Mouse (Mus musculus) E14TG2a.4 (cell line): ENCODE results near the gene Ifrd2.

ENCODE experiments used
- CTCF ChIP-seq: conservative IDR thresholded peaks from 2 replicates; pipeline ENCODE4 v1.5.1; 2014; ENCODE audit warnings: low read length
- POU5F1 ChIP-seq: IDR thresholded peaks from 2 replicates; pipeline ENCODE4 v1.6.1; 2014; ENCODE audit warnings: low read length, borderline replicate concordance

DNA sequence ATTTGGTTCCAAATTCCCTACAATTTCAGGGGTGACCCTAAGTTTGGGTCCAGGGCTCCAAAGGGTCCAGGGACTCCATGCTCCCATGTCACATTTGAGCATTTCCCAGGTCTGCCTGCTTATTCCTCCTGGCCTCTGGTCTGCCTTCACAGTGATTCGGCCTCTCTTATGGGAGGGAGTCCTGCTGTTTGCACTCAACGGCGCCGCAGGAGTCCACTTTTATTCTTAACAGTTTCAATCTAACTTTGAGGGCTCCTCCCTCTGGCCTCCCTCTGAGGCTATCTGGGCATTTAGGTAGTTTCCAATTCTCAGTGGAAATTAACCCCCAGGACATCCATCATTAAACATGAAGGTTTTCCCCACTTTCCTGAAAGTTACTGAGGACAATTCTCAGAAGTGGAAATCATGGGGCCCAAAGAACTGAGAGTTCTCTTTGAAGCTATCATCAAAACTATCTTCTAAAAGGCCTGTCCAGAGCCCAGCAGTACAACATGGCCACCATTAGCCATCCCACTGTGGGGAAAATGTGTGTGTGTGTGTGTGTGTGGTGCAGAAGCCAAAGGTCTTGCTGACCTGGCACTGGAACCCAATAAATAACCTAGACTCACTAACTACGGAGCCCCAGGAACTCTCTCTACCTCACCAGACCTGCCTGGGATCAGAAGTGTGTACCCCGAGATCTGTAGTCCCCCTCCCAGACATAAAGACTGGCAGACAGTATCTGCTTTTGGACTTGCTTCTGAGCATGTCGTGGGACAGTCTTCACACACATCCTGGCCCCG, 7.0 kb downstream of the Ifrd2 start:
- TF ChIP-seq CTCF, result no peak
- no peak for TF ChIP-seq POU5F1
